Mouse (Mus musculus) cerebellum, adult 9-10 months (tissue): ENCODE measurements around the gene Arhgef10l.
"Not testable (repeated sequence)": the region's sequence is repeated elsewhere in the genome, so short reads cannot be mapped to it uniquely, and the experiment has no call there.

Source experiments
- DNase-seq: peaks from one replicate; pipeline ENCODE4 v3.0.0; 2022

Arhgef10l gene

DNA sequence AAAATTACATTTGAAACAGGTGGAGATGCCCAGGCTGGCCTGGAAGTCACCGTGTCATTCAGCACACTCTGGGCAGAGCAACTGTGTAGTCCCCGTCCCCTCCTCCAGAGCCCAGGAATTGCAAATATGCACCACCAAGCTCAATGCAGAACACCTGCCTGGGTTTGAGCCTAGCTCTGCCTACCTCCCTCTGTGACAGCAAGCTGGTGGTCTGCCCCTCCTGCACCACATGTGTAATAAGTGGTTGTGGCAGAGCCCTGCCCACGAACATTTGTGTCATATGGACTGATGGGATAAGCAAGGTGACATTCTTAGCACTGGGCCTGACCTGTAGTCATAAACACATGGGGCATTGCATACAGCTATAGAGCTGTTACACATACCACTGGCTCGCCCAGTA lies 63.8 kb downstream of the Arhgef10l start:
- no peak for DNase-seq

- DNase-seq, result no peak
Observed at GRCm38 (mm10) chr4:140601153-140601552, 64.7 kb downstream of the Arhgef10l start.

- DNase-seq, result no peak
Observed at GRCm38 (mm10) chr4:140598846-140599245, 67.0 kb downstream of the Arhgef10l start.

- DNase-seq, result no peak
Observed at GRCm38 (mm10) chr4:140597928-140598327, 67.9 kb downstream of the Arhgef10l start.

GRCm38 (mm10) chr4:140597378-140597777 lies 68.4 kb downstream of the Arhgef10l start:
- peak; percentile 54 for DNase-seq

- no peak for DNase-seq
Observed at GRCm38 (mm10) chr4:140593771-140594505, 71.9 kb downstream of the Arhgef10l start.

- no peak for DNase-seq
Observed at GRCm38 (mm10) chr4:140592990-140593770, 72.6 kb downstream of the Arhgef10l start.

DNA sequence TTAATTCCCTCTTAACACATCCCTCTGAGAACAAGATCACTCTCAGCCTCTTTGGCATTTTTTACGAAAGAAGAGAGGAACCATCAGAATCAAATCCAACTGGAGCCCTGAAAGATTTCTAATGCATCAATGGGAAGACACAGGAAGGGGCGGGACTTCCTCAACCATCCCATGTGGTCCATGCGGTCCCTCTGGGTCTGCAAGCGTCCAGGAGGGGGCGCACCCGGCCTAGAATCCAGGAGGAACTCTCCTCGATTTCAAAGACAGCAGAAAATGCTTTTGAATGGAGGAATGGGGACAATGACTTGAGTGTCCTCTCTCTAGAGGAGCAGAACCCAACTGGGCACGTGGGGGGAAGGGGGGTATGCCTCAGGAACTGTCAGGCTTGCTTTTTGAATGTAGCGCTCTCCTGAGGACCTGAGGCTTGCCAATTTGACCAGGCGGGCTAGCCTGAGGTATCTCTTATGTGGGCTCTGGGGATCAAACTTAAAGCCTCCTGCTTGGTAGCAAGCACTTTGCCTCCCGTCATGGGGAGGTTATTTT lies 73.5 kb downstream of the Arhgef10l start:
- peak; percentile 86 for DNase-seq

GRCm38 (mm10) chr4:140586478-140586877 lies 79.3 kb downstream of the Arhgef10l start:
- DNase-seq, result no peak

DNA sequence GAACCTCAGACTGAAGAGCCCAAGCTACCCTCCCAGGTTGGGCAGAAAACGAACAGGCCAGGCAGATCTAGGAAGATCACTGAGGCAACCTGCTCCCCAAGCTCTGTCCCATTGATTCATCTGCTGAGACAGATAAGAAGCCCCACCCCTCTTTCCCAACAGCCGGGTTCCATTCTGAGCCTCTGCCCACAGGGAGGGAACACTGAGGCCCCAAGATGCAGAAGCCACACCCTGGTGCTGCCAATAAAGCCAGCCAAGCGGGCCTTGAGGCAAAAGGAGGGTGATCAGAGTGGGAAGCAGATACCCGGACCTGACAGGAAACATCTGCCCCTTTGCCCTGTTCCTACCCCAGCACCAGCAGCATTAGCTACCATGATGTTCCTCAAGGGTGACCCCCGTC lies 81.6 kb downstream of the Arhgef10l start:
- DNase-seq, result no peak

DNA sequence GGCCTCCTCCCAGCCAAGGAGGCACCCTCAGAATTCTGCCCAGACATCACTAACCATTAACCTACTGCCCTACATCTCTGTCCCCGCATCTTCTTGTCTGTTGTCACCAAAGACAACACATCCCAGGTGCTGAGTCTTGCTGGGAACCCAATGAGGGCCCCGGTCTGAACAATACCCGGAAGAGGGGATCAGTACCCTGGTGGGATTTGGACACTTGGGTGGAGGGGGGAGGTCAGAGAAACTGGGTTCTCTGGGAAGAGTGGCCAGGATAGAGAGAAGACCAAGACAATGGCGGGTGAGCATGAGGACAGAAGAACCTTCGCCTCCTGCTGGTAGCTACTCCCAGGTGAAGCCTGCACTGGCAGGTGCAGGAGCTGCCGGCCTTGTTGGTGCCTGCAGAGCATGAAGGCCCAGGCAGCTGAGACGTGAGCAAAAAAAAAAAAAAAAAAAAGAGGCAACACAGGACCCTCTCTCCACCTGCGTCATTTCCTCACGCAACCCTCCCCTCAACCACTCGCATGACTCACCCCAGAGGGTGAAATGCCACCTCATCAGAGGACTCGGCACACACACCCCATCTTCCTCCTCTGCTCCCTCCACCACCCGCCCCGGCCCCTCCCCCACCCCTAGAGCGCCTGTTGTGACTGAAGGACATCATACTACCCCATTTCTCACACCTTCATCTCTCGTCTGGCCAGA lies 83.3 kb downstream of the Arhgef10l start:
- DNase-seq, result no peak

- DNase-seq, result peak; percentile 57
Observed at GRCm38 (mm10) chr4:140581730-140582389, 84.0 kb downstream of the Arhgef10l start.

DNA sequence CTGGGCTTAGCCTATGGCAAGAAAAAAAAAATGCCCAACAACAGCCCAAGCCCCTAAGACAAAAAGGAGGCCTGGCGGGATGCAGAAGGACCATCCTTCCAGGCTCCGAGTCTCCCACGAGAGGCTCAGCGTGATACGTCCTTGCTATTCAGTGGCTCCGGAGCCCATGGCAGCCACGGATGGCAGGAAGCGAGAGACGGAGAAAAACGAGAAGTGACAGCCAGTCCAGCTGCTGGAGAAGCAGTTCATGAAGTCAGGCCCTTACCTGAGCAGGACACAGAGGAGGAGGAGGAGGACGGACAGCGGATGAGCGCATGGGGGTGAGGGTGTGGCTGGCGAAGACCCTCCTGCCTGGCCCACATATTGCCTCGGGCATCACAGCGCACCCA lies 84.5 kb downstream of the Arhgef10l start:
- DNase-seq, result no peak

DNA sequence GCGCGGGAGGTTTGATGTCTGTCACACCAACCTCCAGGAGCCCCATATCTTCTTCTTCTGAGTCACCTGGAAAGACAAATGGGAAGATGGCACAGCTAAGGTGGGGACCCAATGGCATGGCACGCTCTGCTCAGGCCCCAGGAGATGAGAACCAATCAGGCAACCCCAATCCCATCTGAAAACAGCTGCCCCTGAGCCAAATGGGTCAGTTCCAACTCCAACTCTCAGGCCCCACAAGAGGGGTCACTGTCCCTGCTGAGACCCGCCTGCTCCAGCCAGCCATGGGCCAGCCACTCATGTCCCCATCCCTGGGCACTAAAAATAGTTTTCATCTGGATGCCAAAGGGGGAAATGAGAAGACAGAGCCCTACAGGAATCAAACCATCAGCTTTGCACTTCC lies 84.9 kb downstream of the Arhgef10l start:
- DNase-seq, result no peak

- DNase-seq, result peak; percentile 90
Observed at GRCm38 (mm10) chr4:140579576-140579975, 86.2 kb downstream of the Arhgef10l start.

- no peak for DNase-seq
Observed at GRCm38 (mm10) chr4:140579149-140579548, 86.7 kb downstream of the Arhgef10l start.

DNA sequence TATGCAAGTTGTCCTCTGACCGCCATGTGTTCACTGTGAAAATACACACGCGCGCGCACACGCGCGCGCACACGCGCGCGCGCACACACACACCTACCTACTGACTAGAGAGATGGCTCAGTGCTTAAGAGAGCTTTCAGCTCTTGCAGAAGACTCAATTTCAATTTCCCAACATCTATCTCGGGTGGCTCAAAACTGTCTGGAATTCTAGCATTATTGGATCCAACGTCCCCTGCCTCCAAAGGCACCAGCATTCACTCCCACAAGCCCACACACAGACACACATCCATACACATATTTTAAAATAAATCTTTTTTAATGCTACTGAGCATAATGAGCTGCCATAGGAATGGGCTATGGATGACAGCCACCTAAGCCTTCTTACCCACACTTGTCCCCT lies 89.2 kb downstream of the Arhgef10l start:
- DNase-seq, result no peak

DNA sequence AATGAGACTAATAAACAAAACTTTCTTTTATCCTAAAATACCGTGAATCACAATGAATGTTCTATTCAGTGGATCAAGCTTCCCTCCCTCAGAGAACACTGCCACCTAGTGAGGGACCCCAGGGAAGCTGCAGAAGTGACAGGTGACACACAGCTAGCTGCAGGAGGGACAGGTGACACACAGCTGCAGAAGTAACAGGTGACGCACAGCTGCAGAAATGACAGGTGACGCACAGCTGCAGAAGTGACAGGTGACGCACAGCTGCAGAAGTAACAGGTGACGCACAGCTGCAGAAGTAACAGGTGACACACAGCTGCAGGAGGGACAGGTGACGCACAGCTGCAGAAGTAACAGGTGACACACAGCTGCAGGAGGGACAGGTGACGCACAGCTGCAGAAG lies 90.9 kb downstream of the Arhgef10l start:
- not testable (repeated sequence) for DNase-seq

GRCm38 (mm10) chr4:140572376-140572775 lies 93.4 kb downstream of the Arhgef10l start:
- DNase-seq, result no peak

DNA sequence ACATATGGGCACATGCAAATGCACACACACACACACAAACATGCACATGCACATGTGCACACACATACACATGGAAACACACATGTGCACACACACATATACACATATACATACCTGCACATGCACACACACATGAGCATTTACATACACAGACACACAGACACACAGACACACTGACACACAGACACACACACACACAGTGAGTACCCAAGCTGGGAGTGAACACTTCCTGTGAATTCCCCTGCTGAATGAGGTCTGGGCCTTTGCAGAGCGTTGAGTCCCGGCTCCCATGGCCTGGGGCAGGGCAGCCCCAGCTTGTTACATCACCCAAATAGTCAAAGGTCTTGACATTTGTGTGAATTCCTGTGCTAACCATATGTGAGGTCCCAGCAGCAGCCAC lies 96.4 kb downstream of the Arhgef10l start:
- DNase-seq, result no peak

DNA sequence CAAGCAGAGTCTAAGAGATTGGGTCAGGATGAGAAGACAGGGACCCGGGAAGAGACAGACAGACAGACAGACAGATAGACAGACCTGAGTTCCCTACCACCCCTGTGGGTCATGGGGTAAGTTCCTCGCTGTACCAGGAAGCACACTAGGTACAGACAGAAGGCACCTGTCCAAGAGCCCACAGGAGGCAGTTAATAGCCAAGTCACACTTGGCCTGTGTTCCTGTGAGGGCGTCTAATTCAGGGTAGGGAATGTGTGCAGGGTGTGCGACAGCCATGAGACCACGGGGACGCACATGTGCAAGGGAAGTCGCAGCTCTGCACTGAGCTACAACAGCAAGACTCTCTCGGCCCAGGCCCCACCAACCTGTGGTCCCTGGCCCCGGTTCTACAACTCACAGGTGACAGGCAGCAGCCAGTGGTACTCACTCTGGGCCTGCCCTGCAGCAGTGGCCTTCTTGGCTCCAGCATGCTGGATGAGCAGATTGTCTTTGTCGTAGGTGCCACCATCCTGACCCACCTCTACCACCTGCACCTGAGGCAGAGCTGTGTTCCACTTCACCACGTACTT lies 97.8 kb downstream of the Arhgef10l start:
- peak; percentile 64 for DNase-seq

DNA sequence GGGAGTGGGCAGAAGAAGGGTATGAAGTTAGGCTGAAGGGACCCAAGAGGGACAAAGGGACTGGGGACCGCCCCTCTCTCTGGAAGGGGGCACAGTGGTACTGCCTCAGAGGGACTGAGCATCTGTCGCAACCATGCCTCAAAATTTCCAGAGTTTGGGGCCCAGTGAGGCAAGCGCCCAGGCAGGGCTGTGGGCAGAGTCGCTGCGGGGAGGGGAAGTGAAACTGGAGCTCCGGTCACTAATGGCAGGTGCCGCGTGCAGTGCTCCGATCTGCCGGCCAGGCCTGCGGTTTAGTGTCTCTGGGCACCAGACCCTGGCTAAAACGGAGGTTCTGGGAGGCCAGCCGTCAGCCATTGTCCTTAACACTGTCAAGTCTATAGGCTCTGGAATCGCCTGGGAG lies 99.0 kb downstream of the Arhgef10l start:
- no peak for DNase-seq
